Mouse (Mus musculus): Measurements from ENCODE around the gene Gm20716. TPM values are rescaled to one million over a fixed set of nuclear protein-coding genes. Genes with fewer than 3 reads are reported as not detected.

Gm20716 gene
- total RNA-seq, 2 experiments from 2014 or later: 10.2 to 13.0 TPM

DNA sequence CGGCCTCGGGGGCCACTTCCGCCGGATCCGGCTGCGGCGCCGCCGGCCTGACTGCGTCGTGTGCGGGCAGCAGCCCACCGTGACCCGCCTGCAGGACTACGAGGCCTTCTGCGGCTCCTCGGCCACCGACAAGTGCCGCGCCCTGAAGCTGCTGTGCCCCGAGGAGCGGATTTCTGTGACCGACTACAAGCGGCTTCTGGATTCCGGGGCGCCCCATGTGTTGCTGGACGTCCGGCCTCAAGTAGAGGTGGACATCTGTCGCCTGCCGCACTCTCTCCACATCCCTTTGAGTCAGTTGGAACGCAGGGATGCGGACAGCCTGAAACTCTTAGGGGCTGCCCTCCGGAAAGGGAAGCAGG is 1.3 kb upstream of the Gm20716 start:
- intact Hi-C loops (cut with DNase I; ENCODE audit: low total_unique reads): no loop called here
- no peak for DNase-seq

DNA sequence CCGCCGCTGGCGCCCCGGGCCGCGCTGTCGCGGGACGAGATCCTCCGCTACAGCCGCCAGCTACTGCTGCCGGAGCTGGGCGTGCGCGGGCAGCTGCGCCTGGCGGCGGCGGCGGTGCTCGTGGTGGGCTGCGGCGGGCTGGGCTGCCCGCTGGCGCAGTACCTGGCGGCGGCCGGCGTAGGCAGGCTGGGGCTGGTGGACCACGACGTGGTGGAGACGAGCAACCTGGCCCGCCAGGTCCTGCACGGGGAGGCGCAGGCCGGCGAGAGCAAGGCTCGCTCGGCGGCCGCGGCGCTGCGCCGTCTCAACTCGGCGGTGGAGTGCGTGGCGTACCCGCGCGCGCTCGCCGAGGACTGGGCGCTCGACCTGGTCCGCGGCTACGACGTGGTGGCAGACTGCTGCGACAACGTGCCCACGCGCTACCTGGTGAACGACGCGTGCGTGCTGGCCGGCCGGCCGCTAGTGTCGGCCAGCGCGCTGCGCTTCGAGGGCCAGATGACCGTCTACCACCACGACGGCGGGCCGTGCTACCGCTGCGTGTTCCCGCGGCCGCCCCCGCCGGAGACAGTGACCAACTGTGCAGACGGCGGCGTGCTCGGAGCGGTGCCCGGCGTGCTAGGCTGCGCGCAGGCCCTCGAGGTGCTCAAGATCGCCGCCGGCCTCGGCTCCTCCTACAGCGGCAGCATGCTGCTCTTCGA is 758 bp upstream of the Gm20716 start:
- DNase-seq: peak; percentile 34
- intact Hi-C loops (cut with DNase I; ENCODE audit: low total_unique reads): no loop called here

DNA sequence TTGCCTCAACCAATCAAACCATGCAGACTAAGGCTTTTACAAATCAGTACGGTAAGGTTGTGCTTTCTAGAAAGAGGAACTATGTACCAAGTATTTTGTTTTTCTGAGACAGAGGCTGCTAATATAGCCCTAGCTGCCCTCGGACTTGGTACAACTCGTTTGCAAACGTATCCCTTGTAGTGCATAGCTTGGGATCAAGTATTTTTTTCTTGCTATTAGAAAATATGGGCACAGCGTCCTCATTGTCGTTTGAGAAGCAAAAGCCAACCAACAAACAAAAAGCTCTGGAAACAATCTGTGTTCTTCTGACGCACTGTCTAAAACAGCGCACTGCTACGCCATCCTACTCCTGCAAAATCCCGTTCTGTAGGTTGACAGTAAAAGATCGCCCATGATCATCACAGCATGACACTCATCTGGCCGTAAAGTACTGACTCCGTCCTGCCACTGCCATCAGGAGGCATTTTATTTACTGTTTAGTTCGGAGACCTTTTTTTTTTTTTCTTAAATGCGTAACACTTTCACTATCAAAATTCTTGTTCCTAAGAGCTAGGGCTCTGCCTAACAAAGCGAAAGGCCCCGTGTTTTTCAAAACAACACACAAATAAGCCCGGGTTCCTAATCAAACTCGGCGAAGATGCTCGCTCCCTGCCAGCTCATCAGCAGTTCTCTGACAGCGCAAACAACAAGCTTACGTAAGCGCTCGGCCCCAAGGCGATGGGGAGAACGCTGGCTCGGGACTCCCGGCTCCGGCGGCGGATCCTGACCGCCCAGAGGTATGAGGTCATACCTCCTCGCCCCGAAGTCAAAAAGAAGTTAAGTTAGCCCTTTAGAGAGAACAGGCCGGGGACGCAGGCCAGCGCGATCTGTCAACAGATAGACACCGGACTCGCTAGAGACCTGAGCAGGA is 793 bp downstream of the Gm20716 start:
- intact Hi-C loops (cut with DNase I; ENCODE audit: low total_unique reads): no loop called here
- peak; percentile 32 for DNase-seq

DNA sequence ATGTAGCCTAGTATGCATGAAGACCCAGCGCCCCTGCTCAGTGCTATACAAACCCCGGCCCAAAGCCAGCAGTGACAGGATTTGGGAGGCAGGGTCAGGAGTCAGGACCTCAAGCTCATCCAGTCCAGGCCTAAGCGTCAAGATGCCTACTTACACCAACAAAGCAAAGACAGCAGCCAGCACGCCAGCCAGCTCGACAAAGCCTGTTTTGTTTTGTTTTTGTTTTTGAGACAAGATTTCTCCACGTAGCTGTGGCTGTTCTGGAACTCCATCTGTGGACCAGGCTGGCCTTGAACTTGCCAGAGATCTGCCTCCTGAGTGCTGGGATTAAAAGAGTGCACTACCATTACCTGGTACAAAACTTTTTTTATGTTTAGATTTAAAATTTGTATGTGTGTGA is 6.8 kb downstream of the Gm20716 start:
- intact Hi-C loops (cut with DNase I; ENCODE audit: low total_unique reads): no loop called here
- DNase-seq: no peak

DNA sequence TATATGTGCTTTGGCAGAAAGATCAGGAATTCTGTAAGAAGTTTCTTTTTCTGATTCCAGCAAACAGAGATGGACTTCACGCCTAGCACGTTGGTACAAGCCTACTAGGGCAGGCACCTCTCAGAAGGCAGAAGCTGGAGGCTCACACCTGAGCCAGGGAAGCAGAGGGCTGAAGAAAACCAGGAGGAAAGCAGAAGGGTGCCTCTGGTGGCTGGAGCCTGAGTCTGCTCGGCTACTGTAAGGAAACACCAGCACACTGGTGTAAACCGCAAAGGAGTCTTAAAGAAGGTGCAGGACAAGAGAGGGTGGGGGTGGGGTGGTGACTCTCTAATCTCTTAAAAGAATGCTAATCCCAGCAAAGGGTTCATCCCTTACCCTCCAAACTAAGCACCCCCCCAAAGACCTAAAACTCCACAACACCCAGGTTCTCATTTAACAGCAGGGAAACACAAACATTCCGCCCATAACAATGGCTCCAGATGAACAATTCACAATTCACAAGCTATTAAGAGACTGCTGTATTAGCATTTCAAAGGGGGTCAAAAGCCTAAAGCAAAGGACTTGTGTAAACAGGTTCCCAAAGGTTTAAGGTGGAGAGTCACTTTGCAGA is 16.3 kb downstream of the Gm20716 start:
- intact Hi-C loops (cut with DNase I; ENCODE audit: low total_unique reads): loop anchor here (5.0 kb wide), 1 partner anchor 102 kb away; no protein-coding TSS in a partner anchor
- DNase-seq: no peak

DNA sequence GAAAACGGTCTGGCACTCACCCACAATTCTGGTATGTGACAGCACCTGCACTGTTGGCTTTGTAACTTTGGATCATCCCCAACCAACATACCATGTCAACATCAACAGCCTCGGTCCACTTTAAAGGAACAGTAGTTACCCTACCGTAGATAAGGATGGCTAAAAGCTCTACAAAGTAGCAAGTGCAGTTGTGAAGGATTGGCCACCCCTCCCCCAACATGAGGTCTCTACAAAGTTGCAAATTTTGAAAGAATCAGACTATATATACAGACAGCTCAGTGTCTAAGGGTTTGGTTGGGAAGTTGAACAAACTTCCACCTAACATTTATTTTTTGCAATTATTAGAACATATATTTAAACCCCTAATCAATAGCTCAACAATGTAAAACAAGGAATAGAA is 22.3 kb downstream of the Gm20716 start:
- intact Hi-C loops (cut with DNase I; ENCODE audit: low total_unique reads): no loop called here
- no peak for DNase-seq

DNA sequence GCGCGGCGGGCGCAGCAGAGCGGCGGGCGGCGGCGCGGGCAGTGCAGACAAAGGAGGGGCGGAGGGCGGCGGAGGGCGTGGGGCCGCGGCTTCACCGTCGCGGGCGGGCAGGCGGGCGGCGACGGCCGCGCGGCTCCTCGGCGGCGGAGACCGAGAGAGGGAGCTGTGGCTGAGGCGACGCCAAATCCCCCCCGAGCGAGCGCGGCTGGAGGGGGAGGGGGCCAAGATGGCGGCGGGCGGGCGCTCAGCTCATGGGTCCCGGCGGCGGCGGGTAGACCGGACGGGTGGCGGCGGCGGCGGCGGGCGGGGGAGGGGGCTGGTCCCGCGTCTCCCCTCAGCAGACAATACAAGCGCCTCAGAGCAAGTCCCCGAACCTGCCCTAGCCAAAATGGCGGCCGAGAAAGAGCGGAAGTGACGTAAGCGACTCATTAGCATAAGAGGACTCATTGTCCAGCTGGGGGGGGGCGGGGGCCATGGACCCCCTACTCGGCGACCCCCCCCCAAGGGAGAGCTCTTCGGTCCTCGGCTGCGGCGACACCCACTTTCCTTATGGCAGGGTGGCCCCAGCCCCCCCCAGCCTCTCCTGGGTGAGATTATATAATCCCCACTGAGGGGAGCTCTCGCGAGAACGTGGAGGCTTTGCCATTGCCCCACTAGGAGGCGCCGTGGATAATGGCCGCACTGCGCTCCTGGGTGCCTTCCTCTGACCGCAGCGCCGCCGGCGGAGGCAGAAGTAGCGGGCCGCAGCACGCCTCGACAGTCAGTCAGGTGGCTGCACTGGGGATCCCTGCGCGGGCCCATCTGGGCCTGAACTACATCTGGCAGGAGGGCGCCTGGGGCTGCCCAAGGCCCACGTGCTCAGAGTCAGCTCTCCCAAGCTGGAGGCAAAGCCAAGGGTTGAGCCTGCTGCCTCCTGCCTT is 23.2 kb downstream of the Gm20716 start, which contains the start of gene Adnp:
Gene Adnp, minus strand, starts transcription at position 388 of the 920 bp plus-strand sequence.
- intact Hi-C loops (cut with DNase I; ENCODE audit: low total_unique reads): no loop called here
- peak; percentile 97 for DNase-seq

DNA sequence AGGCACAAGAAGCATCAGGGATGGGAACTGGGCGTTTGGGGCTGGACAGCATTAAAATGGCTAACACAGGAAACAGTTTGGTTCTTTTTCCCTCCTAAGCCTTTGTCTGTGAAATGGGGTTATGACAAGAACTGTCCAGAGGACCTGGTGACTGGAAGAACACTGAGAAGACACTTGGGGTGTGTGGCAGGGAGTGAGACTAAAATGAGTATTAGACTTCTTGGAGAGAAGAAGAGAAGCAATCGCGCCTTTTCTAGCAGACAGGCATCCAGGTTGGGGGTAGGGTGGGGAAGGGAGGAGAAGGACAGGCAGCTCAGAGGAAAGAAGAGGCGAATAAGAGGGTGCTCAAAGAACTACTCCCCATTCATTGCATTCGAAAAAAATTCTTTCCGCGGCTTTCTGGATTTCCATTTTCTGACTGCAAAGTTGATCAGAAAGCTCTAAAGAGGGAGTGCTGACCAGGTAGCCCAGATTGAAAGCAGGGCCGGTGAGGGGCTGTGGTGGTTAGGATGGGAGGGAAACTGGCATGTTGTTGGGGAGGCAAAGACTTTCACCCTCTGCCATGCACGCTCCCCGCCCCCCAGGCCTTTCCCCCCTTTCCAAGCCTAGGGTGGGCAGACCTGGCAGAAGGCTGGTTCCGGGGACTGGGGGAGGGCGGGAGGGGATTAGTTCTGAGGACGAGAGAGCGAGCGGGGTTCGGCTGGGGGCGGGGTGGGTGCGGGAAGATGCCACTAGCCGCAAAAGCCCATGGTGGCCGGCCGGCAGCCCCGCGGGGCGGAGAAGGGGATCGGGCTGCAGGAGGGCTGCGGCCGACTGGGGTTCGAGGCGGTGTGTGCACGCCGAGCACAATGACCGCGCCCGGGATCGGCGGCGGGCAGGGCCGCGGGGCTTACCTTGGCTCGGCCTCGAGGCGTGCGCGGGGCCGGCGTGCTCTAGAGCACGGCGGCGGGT is 24.2 kb downstream of the Gm20716 start:
- intact Hi-C loops (cut with DNase I; ENCODE audit: low total_unique reads): no loop called here
- DNase-seq: peak; percentile 21

DNA sequence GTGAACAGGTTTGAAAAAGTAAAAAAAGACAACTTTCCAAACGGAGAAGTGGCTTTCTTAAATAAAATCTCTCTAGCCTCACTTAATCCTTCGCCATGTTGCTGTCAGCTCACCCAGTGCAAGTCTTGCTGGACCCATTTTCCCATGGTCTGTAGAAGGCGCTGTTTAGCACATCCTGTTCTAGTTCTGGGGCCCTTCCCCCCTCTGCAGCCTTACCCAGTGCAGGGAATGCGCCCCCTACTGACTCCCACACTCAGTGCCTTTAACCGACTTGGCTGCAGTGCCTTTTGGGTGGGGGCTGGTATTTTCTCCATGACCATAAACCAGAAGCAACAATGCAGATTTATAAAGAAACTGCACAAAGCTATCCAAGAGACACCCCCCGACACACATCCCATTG is 24.9 kb downstream of the Gm20716 start:
- peak; percentile 89 for DNase-seq
- intact Hi-C loops (cut with DNase I; ENCODE audit: low total_unique reads): no loop called here

DNA sequence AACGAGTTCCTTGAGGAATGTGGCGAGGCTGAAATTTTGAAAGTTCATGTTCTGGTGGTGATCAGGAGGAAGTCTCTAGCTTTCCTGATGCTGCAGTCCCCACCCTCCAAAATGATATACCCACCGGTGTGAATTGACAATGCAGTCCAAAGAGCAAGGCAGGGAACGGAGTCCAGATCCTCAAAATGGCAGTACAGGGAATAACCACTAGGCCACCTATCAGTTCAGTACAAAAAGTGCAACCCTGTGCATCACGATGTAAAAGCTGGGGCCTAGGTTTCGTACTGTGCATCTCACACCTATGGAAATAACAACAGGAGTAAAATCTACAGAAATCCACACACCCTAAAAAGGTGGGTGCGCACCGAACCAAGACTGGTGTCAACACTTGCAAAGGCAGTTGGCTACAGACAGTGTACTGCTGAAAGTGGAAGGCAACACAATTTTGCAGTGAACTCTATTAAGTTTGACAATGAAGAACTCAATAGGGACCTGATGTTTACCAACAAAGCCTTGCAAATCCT is 25.6 kb downstream of the Gm20716 start:
- intact Hi-C loops (cut with DNase I; ENCODE audit: low total_unique reads): no loop called here
- DNase-seq: no peak

DNA sequence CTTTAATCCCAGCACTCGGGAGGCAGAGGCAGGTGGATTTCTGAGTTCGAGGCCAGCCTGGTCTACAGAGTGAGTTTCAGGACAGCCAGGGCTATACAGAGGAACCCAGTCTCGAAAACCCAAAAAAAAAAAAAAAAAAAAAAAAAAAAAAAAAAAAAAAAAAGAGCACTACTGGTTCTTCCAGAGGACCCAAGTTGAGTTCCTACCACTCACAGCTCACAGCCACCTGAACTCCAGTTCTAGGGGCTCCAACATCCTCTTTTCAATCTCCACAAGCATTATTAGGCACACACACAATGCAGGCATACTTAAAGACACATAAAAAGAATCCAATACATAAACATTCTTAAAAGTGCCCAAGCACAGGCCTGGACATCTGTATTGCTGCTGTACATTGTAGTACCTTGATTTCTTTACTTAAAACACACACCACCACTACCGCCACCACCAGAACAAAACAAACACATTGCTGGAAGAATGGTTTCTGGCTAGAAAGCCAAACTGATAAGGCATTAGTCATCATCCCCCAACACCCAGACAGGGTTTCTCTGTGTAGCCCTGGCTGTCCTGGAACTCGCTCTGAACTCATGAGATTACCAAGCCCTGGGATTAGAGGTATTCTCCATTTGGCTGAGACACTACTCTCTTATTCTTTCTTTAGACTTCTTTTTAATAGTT is 30.0 kb downstream of the Gm20716 start:
- no peak for DNase-seq
- intact Hi-C loops (cut with DNase I; ENCODE audit: low total_unique reads): no loop called here

DNA sequence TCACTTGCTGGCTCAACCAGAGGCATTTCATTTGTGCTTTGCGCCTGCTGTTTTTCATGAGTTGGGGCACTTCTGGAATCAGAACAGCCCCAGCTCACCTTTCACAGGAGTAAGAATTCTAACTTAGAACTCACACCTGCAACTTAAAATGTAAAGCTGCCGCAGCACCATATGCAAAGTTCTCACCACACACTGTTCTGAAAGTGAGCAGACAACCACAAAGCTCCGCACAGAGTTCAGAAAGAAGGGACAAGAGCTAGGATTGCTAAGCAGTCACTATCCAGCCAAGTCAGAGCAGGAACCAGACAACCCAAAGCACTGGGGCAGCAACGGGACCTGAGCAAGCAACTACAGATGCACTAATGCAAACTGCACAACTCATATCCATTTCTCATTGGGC is 30.7 kb downstream of the Gm20716 start:
- no peak for DNase-seq
- intact Hi-C loops (cut with DNase I; ENCODE audit: low total_unique reads): no loop called here

DNA sequence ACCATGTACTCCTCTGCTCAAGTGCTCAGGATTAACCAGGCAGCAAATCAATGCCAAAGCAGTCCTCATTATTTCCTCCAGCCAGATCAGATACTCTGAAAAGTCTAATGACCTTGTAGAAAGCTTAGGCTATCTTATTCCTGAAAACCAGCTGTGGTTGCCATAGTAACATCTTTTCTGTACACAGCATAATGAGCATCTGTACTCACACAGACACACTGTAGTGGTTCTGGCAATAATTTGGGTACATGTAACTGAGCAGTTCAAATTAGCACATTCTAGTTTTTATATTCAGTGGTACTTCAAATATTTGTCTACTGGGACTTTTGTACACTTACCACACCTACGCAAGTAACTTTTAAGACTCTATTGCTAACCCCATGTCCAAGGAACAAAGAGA is 31.7 kb downstream of the Gm20716 start:
- no peak for DNase-seq
- intact Hi-C loops (cut with DNase I; ENCODE audit: low total_unique reads): no loop called here

DNA sequence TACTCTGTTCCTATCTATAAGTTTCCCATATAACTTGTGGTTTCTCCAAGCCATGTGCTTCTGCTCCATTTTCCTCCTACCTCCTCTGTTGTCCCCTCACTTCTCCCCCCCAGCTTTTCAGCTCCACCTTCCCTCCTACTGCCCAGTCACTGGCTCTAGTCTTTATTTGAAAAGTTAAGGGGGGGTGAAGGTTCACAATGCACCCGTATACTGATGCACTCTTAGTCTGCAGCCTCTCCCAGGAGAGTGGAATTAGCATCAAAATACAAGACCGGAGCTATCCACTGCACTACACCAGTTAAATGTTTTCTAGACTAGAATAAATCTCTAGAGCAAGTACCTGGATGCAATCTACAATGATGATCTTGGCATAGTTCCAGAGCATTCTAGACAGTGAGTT is 34.4 kb downstream of the Gm20716 start:
- intact Hi-C loops (cut with DNase I; ENCODE audit: low total_unique reads): no loop called here
- DNase-seq: no peak

DNA sequence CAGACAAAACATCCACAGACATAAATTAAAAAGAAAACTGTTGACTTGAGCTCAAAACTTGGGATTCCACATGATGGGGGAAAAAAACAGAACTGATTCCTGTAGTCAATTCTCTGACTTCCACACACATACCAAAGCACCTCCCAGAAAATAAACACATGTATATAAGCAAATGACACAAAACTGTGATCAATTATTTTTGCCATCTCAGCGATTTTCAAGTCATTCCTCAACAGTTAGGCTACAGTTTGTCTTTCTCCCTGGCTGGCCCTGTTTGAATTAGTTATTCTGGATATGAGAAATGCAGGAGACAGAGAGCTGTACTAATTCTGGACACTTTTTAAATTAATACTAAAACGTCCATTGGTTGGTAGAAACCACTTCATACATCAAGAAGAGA is 36.5 kb downstream of the Gm20716 start:
- no peak for DNase-seq
- intact Hi-C loops (cut with DNase I; ENCODE audit: low total_unique reads): no loop called here

DNA sequence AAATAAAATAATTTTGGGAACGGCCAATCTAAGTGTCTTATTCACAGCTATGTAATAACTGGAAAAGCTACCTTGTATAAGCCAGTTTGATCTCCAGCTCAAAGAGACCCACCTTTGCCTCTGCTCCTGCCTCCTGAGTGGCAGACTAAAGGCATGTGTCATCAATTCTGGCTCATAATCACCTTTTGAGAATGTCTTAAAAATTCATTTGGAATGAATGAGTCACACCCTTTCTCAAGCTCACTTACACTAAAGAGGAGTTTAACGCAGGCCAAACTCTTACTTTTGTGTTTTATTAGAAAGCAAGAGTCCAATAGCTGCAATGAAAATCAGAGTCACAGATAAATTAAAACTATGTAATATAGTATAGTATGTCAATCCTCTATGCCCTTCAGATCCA is 38.3 kb downstream of the Gm20716 start:
- no peak for DNase-seq
- intact Hi-C loops (cut with DNase I; ENCODE audit: low total_unique reads): no loop called here

DNA sequence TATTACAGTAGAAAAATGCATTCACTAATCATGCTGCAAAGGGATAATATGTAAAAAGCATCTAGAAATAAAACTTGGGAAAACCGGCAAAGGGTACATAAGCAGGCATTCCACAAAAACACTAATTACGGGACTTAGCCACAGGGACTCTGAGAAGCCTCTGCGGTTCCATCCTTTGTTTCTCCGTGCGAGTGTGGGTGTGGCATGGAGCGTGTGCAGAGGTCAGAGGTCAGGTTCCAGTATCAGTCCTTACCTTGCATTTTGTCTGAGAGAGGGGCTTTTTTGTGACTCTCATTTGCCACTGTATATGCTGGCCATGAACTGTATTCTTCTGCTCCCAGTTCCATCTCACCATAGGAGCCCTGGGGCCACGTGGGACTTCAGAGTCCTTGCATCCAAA is 54.2 kb downstream of the Gm20716 start:
- intact Hi-C loops (cut with DNase I; ENCODE audit: low total_unique reads): no loop called here
- no peak for DNase-seq
